Mouse (Mus musculus) liver, adult 2 months (tissue): Measurements from ENCODE around the gene 5730522E02Rik.

ENCODE experiments used
- CTCF ChIP-seq: fragments of 200-500 bp; IDR thresholded peaks from 2 replicates; pipeline ENCODE4 v1.5.1; 2011; ENCODE audit warnings: low read depth, low read length, control low read depth
- POLR2A ChIP-seq: fragments of 200-500 bp; IDR thresholded peaks from 2 replicates; pipeline ENCODE4 v1.6.1; 2011; ENCODE audit warnings: low read length, control low read depth; ENCODE audit not compliant: insufficient read depth; ENCODE audit errors: extremely low read depth

DNA sequence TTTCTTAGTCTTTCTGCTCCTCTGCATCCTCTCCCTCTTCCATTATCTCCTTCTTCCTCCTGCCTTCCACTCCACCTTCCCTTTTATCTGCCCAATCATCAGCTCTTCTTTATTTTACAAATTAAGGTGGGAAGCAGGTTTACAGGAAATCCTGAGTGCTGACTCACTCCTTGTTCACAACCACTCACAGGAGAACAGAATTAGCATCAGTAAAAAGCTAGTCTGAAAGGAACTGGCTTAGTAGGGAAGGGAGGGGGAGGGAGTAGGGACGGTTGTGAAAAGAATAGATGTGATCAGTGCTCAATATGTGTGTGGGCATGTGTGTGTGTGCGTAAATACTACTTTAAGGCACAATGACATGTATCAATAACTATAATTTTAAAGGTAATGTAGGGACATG is 81.5 kb downstream of the 5730522E02Rik start:
- TF ChIP-seq POLR2A (no peak), CTCF (no peak)
